Mouse (Mus musculus) lung, embryonic 15.5 days (tissue): ENCODE results near the gene Ssna1. TPM values are rescaled to one million over a fixed set of nuclear protein-coding genes. Genes with fewer than 3 reads are reported as not detected.

Experiments used
- ATAC-seq: fragments of 200-750 bp; cut with Nextera tagmentation; 2 replicates; pipeline ENCODE4 v1.8.0; 2017; ENCODE audit warnings: moderate number of reproducible peaks, borderline replicate concordance; ENCODE audit not compliant: low FRiP score, low TSS enrichment; ENCODE audit errors: extremely low read depth
- H3K27ac ChIP-seq: fragments of 300-500 bp; sonication (generic); 2 replicates; pipeline ENCODE4 v1.5.1; 2015; ENCODE audit warnings: moderate library complexity, mild to moderate bottlenecking, inconsistent platforms
- H3K27me3 ChIP-seq: fragments of 300-500 bp; sonication (generic); 2 replicates; pipeline ENCODE4 v1.6.1; 2015; ENCODE audit warnings: inconsistent platforms
- H3K36me3 ChIP-seq: fragments of 300-500 bp; sonication (generic); 2 replicates; pipeline ENCODE4 v1.6.1; 2015; ENCODE audit warnings: inconsistent platforms
- H3K4me1 ChIP-seq: fragments of 300-500 bp; sonication (generic); 2 replicates; pipeline ENCODE4 v1.6.1; 2015; ENCODE audit warnings: inconsistent platforms
- H3K4me2 ChIP-seq: fragments of 300-500 bp; sonication (generic); 2 replicates; pipeline ENCODE4 v1.6.1; 2015; ENCODE audit warnings: inconsistent platforms, mild to moderate bottlenecking, moderate library complexity
- H3K4me3 ChIP-seq: fragments of 300-500 bp; sonication (generic); 2 replicates; pipeline ENCODE4 v1.5.1; 2015; ENCODE audit warnings: mild to moderate bottlenecking, inconsistent platforms
- H3K9ac ChIP-seq: fragments of 300-500 bp; sonication (generic); 2 replicates; pipeline ENCODE4 v1.6.1; 2015; ENCODE audit warnings: inconsistent platforms
- H3K9me3 ChIP-seq: fragments of 300-500 bp; sonication (generic); 2 replicates; pipeline ENCODE4 v1.6.1; 2016; ENCODE audit warnings: inconsistent platforms
- WGBS: fragments of 180-500 bp; shearing (Covaris S2); methylation state at CpG from one replicate; pipeline ENCODE4 v1.1.7; 2015; 5-methylcytosine and 5-hydroxymethylcytosine counted together
- polyA plus RNA-seq: library from polyadenylated mRNA; unstranded; fragments of >200 nt; fragmentation: Nextera tagmentation; extraction: Ambion mirVana; gene quantifications from 2 replicates; pipeline ENCODE4 v1.2.1, GENCODE M21; 2015

The Ssna1 gene
- polyA plus RNA-seq, 1 experiment from 2014 or later: 239 TPM

GRCm38 (mm10) chr2:25287927-25288649 is 15.8 kb upstream of the Ssna1 start, which contains the start of gene Tmem210:
Gene Tmem210, plus strand, starts transcription at chr2:25288145.
- ATAC-seq: no peak
- 78% methylated on average over 6 of the region's 6 CpGs for WGBS
- Histone ChIP-seq H3K27ac (peak within 1 kb of the TSS; percentile 79), H3K4me3 (no peak within 1 kb of the TSS), H3K4me1 (peaks cover 52% of the 10 kb centered on the region), H3K9ac (no peak within 1 kb of the TSS), H3K36me3 (peaks cover 27% of the 10 kb centered on the region), H3K27me3 (peaks cover 53% of the 10 kb centered on the region), H3K9me3 (no peaks in the 10 kb centered on the region), H3K4me2 (peak within 1 kb of the TSS; percentile 27; the same call in 1 of the 2 replicates)

- no peak overlapping the region for H3K4me3 ChIP-seq
- ATAC-seq: peak; percentile 24; the same call in 1 of the 2 replicates
- H3K4me2 ChIP-seq: peak overlapping the region; percentile 27; the same call in 1 of the 2 replicates
Observed at GRCm38 (mm10) chr2:25286837-25287636, 14.8 kb upstream of the Ssna1 start.

GRCm38 (mm10) chr2:25286314-25286713 is 14.1 kb upstream of the Ssna1 start:
- Histone ChIP-seq H3K36me3 (peaks cover 42% of the 10 kb centered on the region), H3K9ac (no peak overlapping the region), H3K27me3 (peaks cover 35% of the 10 kb centered on the region), H3K4me2 (0 out of 2 replicates have a peak overlapping the region, but pooled peaks have one; percentile 16), H3K4me3 (no peak overlapping the region), H3K4me1 (peaks cover 42% of the 10 kb centered on the region), H3K9me3 (no peaks in the 10 kb centered on the region), H3K27ac (peak overlapping the region; percentile 79)
- no peak for ATAC-seq
- 58% methylated on average over 1 of the region's 1 CpGs for WGBS

More at GRCm38 (mm10) chr2:25286837-25287636, 14.8 kb upstream of the Ssna1 start:
- Histone ChIP-seq H3K27ac (peak overlapping the region; percentile 79), H3K36me3 (peaks cover 38% of the 10 kb centered on the region), H3K4me1 (peaks cover 44% of the 10 kb centered on the region), H3K9me3 (no peaks in the 10 kb centered on the region), H3K27me3 (peaks cover 43% of the 10 kb centered on the region), H3K9ac (no peak overlapping the region)
- 42% methylated on average over 7 of the region's 7 CpGs for WGBS

- WGBS: 80% methylated on average over 2 of the region's 2 CpGs
- Histone ChIP-seq H3K4me3 (no peak overlapping the region), H3K9ac (no peak overlapping the region), H3K36me3 (peaks cover 50% of the 10 kb centered on the region), H3K27ac (peak overlapping the region; percentile 79; the same call in 1 of the 2 replicates), H3K9me3 (no peaks in the 10 kb centered on the region), H3K4me1 (peaks cover 36% of the 10 kb centered on the region; the same call in 1 of the 2 replicates), H3K4me2 (no peak overlapping the region), H3K27me3 (peaks cover 28% of the 10 kb centered on the region)
- ATAC-seq: no peak
Observed at GRCm38 (mm10) chr2:25285551-25285950, 13.3 kb upstream of the Ssna1 start.

- Histone ChIP-seq H3K4me2 (no peak overlapping the region), H3K4me1 (peaks cover 1% of the 10 kb centered on the region; the same call in 1 of the 2 replicates), H3K27me3 (no peaks in the 10 kb centered on the region), H3K36me3 (peaks cover 97% of the 10 kb centered on the region), H3K4me3 (no peak overlapping the region), H3K27ac (no peak overlapping the region), H3K9me3 (no peaks in the 10 kb centered on the region), H3K9ac (no peak overlapping the region)
- 66% methylated on average over 13 of the region's 13 CpGs for WGBS
- no peak for ATAC-seq
Observed at GRCm38 (mm10) chr2:25278928-25279882, 7.0 kb upstream of the Ssna1 start.

- Histone ChIP-seq H3K36me3 (peaks cover 61% of the 10 kb centered on the region), H3K27ac (no peak overlapping the region)
- 26% methylated on average over 16 of the region's 16 CpGs for WGBS
Observed at GRCm38 (mm10) chr2:25273010-25273409, 772 bp upstream of the Ssna1 start.

GRCm38 (mm10) chr2:25272515-25272914 is 277 bp upstream of the Ssna1 start:
- Histone ChIP-seq H3K4me1 (peaks cover 27% of the 10 kb centered on the region), H3K4me2 (peak overlapping the region; percentile 94), H3K27ac (peak overlapping the region; percentile 16; the same call in 1 of the 2 replicates), H3K36me3 (peaks cover 56% of the 10 kb centered on the region), H3K4me3 (peak overlapping the region; percentile 80), H3K9me3 (no peaks in the 10 kb centered on the region), H3K27me3 (no peaks in the 10 kb centered on the region), H3K9ac (peak overlapping the region; percentile 88)
- WGBS: under 1% methylated on average over 29 of the region's 29 CpGs
- peak; percentile 44 for ATAC-seq

More at GRCm38 (mm10) chr2:25273010-25273409, 772 bp upstream of the Ssna1 start:
- H3K4me3 ChIP-seq: peak overlapping the region; percentile 80
- ATAC-seq: no peak
- H3K4me2 ChIP-seq: peak overlapping the region; percentile 94
- no peaks in the 10 kb centered on the region for H3K9me3 ChIP-seq
- H3K27me3 ChIP-seq: no peaks in the 10 kb centered on the region
- peaks cover 27% of the 10 kb centered on the region for H3K4me1 ChIP-seq
- peak overlapping the region; percentile 88 for H3K9ac ChIP-seq

GRCm38 (mm10) chr2:25267746-25268309 is 4.4 kb downstream of the Ssna1 start:
- H3K4me2 ChIP-seq: no peak overlapping the region
- H3K27me3 ChIP-seq: peaks cover 13% of the 10 kb centered on the region
- H3K9me3 ChIP-seq: no peaks in the 10 kb centered on the region
- H3K4me1 ChIP-seq: peaks cover 48% of the 10 kb centered on the region
- ATAC-seq: no peak
- no peak overlapping the region for H3K4me3 ChIP-seq
- peaks cover 16% of the 10 kb centered on the region for H3K36me3 ChIP-seq
- WGBS: 70% methylated on average over 4 of the region's 4 CpGs
- no peak overlapping the region for H3K9ac ChIP-seq
- no peak overlapping the region for H3K27ac ChIP-seq

- Histone ChIP-seq H3K4me2 (no peak overlapping the region), H3K4me3 (no peak overlapping the region), H3K27ac (no peak overlapping the region), H3K9ac (no peak overlapping the region), H3K9me3 (no peaks in the 10 kb centered on the region), H3K27me3 (peaks cover 13% of the 10 kb centered on the region), H3K4me1 (peaks cover 48% of the 10 kb centered on the region), H3K36me3 (peaks cover 16% of the 10 kb centered on the region)
- ATAC-seq: no peak
Observed at GRCm38 (mm10) chr2:25267241-25267640, 5.0 kb downstream of the Ssna1 start.

GRCm38 (mm10) chr2:25266720-25267119 is 5.5 kb downstream of the Ssna1 start:
- no peak for ATAC-seq
- no peak overlapping the region for H3K4me3 ChIP-seq
- no peak overlapping the region for H3K9ac ChIP-seq
- peaks cover 13% of the 10 kb centered on the region for H3K27me3 ChIP-seq
- H3K27ac ChIP-seq: no peak overlapping the region
- H3K4me2 ChIP-seq: 0 out of 2 replicates have a peak overlapping the region, but pooled peaks have one; percentile 12
- no peaks in the 10 kb centered on the region for H3K9me3 ChIP-seq
- peaks cover 16% of the 10 kb centered on the region for H3K36me3 ChIP-seq
- H3K4me1 ChIP-seq: peaks cover 50% of the 10 kb centered on the region
- WGBS: 25% methylated on average over 2 of the region's 2 CpGs
